Mouse (Mus musculus): ENCODE data around the gene Tas1r2. TPM values are rescaled to one million over a fixed set of nuclear protein-coding genes. Genes with fewer than 3 reads are reported as not detected.

The Tas1r2 gene
- total RNA-seq, 2 experiments from 2014 or later = not detected

DNA sequence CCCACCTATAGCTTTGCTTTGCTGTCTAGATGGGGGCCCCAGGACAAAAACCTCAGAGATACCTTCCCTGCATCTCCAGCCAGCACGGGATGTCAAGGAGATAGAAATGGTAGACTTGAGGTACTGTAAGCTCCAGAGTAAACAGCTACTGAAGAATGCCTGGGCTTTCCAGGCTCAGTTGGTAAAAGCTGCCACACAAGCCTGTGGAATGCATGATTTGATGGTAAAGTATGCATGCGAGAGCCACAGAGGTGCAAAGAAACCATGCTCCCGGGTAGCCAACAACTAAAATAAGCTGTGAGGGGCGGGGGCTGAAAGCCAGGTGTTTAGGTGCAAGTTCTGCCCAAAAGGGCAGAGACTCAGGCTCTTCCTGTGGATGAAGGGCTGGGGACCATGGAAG is 49.6 kb downstream of the Tas1r2 start:
- DNase-seq = no peak
- intact Hi-C loops (cut with DNase I) = no loop called here

DNA sequence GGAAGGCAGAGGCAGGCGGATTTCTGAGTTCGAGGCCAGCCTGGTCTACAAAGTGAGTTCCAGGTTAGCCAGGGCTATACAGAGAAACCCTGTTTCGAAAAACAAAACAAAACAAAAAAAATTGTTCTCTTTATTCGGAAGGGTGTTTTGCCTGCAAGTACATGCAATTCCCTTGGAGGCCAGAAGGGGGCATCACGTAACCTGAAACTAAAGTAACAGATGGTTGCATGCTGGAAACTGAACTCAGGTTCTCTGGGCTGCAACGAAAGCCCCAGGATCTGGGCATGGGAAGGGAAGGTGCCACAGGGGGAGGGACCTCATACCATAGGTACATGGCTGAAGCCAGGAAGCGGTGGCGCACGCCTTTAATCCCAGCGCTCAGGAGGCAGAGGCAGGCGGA is 50.1 kb downstream of the Tas1r2 start:
- intact Hi-C loops (cut with DNase I) = no loop called here
- no peak for DNase-seq

DNA sequence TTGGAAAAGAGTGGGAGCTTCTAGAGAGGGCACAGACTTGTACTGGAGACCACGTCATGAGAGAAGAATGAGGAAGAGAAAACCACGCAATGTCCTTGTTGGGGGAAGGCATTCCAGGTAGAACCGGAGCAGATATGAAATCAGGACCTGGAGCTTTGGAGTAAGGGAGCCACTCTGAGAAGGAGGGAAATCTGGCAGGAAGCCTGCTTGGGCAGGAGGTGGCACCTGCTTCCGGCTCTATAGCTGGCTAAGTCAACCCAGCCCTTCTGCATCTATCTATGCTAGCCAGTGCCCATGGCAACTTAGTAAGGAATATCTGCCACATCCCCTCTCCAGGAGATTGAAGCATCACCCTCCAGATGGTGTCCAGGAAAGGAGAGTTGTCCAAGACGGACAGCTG is 52.6 kb downstream of the Tas1r2 start:
- no peak for DNase-seq
- intact Hi-C loops (cut with DNase I) = no loop called here

- no peak for DNase-seq
- intact Hi-C loops (cut with DNase I) = no loop called here
Observed at GRCm38 (mm10) chr4:139710467-139711334, 57.4 kb downstream of the Tas1r2 start.

GRCm38 (mm10) chr4:139715241-139715932 is 62.0 kb downstream of the Tas1r2 start:
- no peak for DNase-seq
- intact Hi-C loops (cut with DNase I) = no loop called here

DNA sequence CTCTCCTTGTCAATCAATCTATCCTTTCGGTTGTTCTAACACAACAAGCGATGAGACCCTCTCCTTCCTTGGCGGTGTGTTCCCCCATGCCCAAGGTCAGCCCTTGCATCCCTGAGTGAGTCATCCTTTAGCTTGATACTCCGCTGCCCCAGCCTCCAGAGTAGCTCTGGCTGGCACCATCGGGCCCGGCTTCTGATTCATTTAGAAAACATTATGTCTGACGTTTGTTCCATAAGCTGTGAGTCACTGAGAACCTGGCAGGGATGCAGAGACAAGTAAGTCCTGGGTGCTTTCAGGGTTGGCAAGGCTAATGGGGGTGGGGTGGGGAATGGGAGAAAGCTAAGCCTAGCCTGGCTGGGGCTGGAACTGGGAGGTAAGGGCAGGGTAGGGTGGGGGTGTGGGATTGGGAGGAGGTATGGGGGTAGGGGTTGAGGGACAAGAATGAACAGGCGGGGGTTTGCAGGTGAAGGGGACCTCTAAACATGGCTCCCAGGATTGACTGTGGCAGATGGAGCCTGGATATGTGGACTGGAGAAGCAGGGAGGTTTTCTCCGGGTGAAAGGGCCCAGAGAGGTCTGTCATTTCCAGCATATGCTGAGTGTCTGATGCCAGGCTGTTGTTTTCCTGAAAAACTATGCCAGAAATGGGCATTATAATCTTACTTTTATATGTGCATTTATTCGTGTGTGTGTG is 63.3 kb downstream of the Tas1r2 start:
- intact Hi-C loops (cut with DNase I) = no loop called here

DNA sequence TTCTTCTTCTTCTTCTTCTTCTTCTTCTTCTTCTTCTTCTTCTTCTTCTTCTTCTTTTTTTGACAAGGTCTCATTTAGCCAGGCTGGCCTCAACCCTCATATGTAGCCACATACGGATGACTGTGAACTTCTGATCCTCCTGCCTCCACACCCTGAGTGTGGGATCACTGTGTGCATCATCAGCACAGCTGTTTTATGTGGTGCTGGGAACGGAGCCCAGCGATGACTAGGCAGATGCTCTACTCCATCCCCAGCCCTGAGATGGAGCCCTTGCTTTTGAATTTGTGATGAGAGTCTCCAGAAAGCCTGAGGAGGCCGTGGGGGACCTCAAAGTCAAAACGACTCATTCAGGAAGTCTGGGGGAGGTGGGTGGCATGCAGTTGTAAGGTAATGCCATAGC is 65.6 kb downstream of the Tas1r2 start:
- DNase-seq = no peak
- intact Hi-C loops (cut with DNase I) = no loop called here

More for the DNA sequence above, 63.3 kb downstream of the Tas1r2 start:
- DNase-seq = no peak

Small RNA genes within 50 kb of the gene (microRNA-seq; reads per million reads assigned to microRNA genes)
- 0 reads per million in 2 experiments for gene Mir7020

Other genes with a start within 250 kb of the Tas1r2 start
- gene Iffo2, start 123.0 kb upstream of the Tas1r2 start, total RNA-seq (2021) = 10 to 100 TPM; 11.5 to 13.0 TPM
- not detected for gene Gm21969, start 50.4 kb upstream of the Tas1r2 start, total RNA-seq (2021)
- 10 to 100 TPM; 15.6 to 15.7 TPM for gene Aldh4a1, start 30.7 kb upstream of the Tas1r2 start, total RNA-seq (2021)
- gene Pax7, start 180.0 kb downstream of the Tas1r2 start, total RNA-seq (2021) = not detected

Data from heart, postnatal 10 days (tissue).